Mouse (Mus musculus): ENCODE measurements around the gene Ugcg. TPM values are rescaled to one million over a fixed set of nuclear protein-coding genes. Genes with fewer than 3 reads are reported as not detected.

The Ugcg gene
- polyA plus RNA-seq, 1 experiment from 2014 or later: 12.5 TPM

- WGBS: 82% methylated on average over 7 of the region's 7 CpGs
- H3K9ac ChIP-seq: no peak overlapping the region
- peaks cover 14% of the 10 kb centered on the region; the same call in 1 of the 2 replicates for H3K4me1 ChIP-seq (replicated peaks)
- H3K9me3 ChIP-seq (replicated peaks): no peaks in the 10 kb centered on the region
- H3K27ac ChIP-seq (ENCODE audit: poor library complexity, severe bottlenecking): no peak overlapping the region
- ATAC-seq (ENCODE audit: insufficient number of reproducible peaks, low FRiP score): no peak
- H3K27me3 ChIP-seq (replicated peaks): no peaks in the 10 kb centered on the region
- H3K4me2 ChIP-seq: no peak overlapping the region
- H3K36me3 ChIP-seq: no peaks in the 10 kb centered on the region
- H3K4me3 ChIP-seq: no peak overlapping the region
Observed at GRCm38 (mm10) chr4:59243802-59244493, 54.9 kb downstream of the Ugcg start.

GRCm38 (mm10) chr4:59244791-59245555 is 55.9 kb downstream of the Ugcg start:
- Histone ChIP-seq H3K4me2 (no peak overlapping the region), H3K9me3 (replicated peaks) (no peaks in the 10 kb centered on the region), H3K36me3 (no peaks in the 10 kb centered on the region), H3K27me3 (replicated peaks) (no peaks in the 10 kb centered on the region), H3K9ac (no peak overlapping the region), H3K27ac (ENCODE audit: poor library complexity, severe bottlenecking) (no peak overlapping the region), H3K4me3 (no peak overlapping the region), H3K4me1 (replicated peaks) (0 out of 2 replicates have a peak, but pooled peaks cover 6% of the 10 kb centered on the region)
- ATAC-seq (ENCODE audit: insufficient number of reproducible peaks, low FRiP score): peak; percentile 78
- WGBS: 56% methylated on average over 7 of the region's 7 CpGs

- WGBS: 76% methylated on average over 4 of the region's 4 CpGs
- Histone ChIP-seq H3K4me2 (no peak overlapping the region), H3K27ac (ENCODE audit: poor library complexity, severe bottlenecking) (0 out of 2 replicates have a peak overlapping the region, but pooled peaks have one; percentile 2), H3K27me3 (replicated peaks) (no peaks in the 10 kb centered on the region), H3K4me1 (replicated peaks) (0 out of 2 replicates have a peak, but pooled peaks cover 6% of the 10 kb centered on the region), H3K9ac (no peak overlapping the region), H3K4me3 (no peak overlapping the region), H3K9me3 (replicated peaks) (no peaks in the 10 kb centered on the region), H3K36me3 (no peaks in the 10 kb centered on the region)
- 0 out of 2 replicates have a peak, but pooled peaks have one; percentile 29 for ATAC-seq (ENCODE audit: insufficient number of reproducible peaks, low FRiP score)
Observed at GRCm38 (mm10) chr4:59245776-59246175, 56.7 kb downstream of the Ugcg start.

- no peaks in the 10 kb centered on the region for H3K9me3 ChIP-seq (replicated peaks)
- 19% methylated on average over 1 of the region's 1 CpGs for WGBS
- no peak overlapping the region for H3K4me2 ChIP-seq
- H3K36me3 ChIP-seq: no peaks in the 10 kb centered on the region
- 0 out of 2 replicates have a peak, but pooled peaks cover 6% of the 10 kb centered on the region for H3K4me1 ChIP-seq (replicated peaks)
- ATAC-seq (ENCODE audit: insufficient number of reproducible peaks, low FRiP score): peak; percentile 86
- H3K4me3 ChIP-seq: no peak overlapping the region
- H3K27me3 ChIP-seq (replicated peaks): no peaks in the 10 kb centered on the region
- no peak overlapping the region for H3K9ac ChIP-seq
- no peak overlapping the region for H3K27ac ChIP-seq (ENCODE audit: poor library complexity, severe bottlenecking)
Observed at GRCm38 (mm10) chr4:59247545-59247944, 58.5 kb downstream of the Ugcg start.

- Histone ChIP-seq H3K27me3 (replicated peaks) (no peaks in the 10 kb centered on the region), H3K36me3 (no peaks in the 10 kb centered on the region), H3K9ac (no peak overlapping the region), H3K4me2 (no peak overlapping the region), H3K27ac (ENCODE audit: poor library complexity, severe bottlenecking) (no peak overlapping the region), H3K4me1 (replicated peaks) (peaks cover 10% of the 10 kb centered on the region; the same call in 1 of the 2 replicates), H3K9me3 (replicated peaks) (no peaks in the 10 kb centered on the region), H3K4me3 (no peak overlapping the region)
- ATAC-seq (ENCODE audit: insufficient number of reproducible peaks, low FRiP score): no peak
Observed at GRCm38 (mm10) chr4:59248035-59248434, 59.0 kb downstream of the Ugcg start.

- H3K4me2 ChIP-seq: no peak overlapping the region
- 70% methylated on average over 6 of the region's 6 CpGs for WGBS
- no peak for ATAC-seq (ENCODE audit: insufficient number of reproducible peaks, low FRiP score)
- no peaks in the 10 kb centered on the region for H3K27me3 ChIP-seq (replicated peaks)
- H3K9ac ChIP-seq: no peak overlapping the region
- H3K9me3 ChIP-seq (replicated peaks): no peaks in the 10 kb centered on the region
- H3K4me3 ChIP-seq: no peak overlapping the region
- no peak overlapping the region for H3K27ac ChIP-seq (ENCODE audit: poor library complexity, severe bottlenecking)
- H3K36me3 ChIP-seq: no peaks in the 10 kb centered on the region
- peaks cover 6% of the 10 kb centered on the region; the same call in 1 of the 2 replicates for H3K4me1 ChIP-seq (replicated peaks)
Observed at GRCm38 (mm10) chr4:59252386-59253054, 63.5 kb downstream of the Ugcg start.

GRCm38 (mm10) chr4:59253055-59253434 is 64.0 kb downstream of the Ugcg start:
- Histone ChIP-seq H3K27ac (ENCODE audit: poor library complexity, severe bottlenecking) (no peak overlapping the region), H3K4me3 (no peak overlapping the region), H3K27me3 (replicated peaks) (no peaks in the 10 kb centered on the region), H3K9me3 (replicated peaks) (no peaks in the 10 kb centered on the region), H3K4me2 (no peak overlapping the region), H3K4me1 (replicated peaks) (peaks cover 6% of the 10 kb centered on the region; the same call in 1 of the 2 replicates), H3K36me3 (no peaks in the 10 kb centered on the region), H3K9ac (no peak overlapping the region)
- 52% methylated on average over 5 of the region's 5 CpGs for WGBS
- peak; percentile 78 for ATAC-seq (ENCODE audit: insufficient number of reproducible peaks, low FRiP score)

- Histone ChIP-seq H3K9ac (no peak overlapping the region), H3K4me2 (no peak overlapping the region), H3K27me3 (replicated peaks) (no peaks in the 10 kb centered on the region), H3K4me1 (replicated peaks) (peaks cover 6% of the 10 kb centered on the region; the same call in 1 of the 2 replicates), H3K9me3 (replicated peaks) (no peaks in the 10 kb centered on the region), H3K4me3 (no peak overlapping the region), H3K27ac (ENCODE audit: poor library complexity, severe bottlenecking) (no peak overlapping the region), H3K36me3 (no peaks in the 10 kb centered on the region)
- WGBS: 75% methylated on average over 6 of the region's 6 CpGs
- no peak for ATAC-seq (ENCODE audit: insufficient number of reproducible peaks, low FRiP score)
Observed at GRCm38 (mm10) chr4:59254397-59254796, 65.3 kb downstream of the Ugcg start.

GRCm38 (mm10) chr4:59255988-59256387 is 66.9 kb downstream of the Ugcg start:
- H3K27me3 ChIP-seq (replicated peaks): no peaks in the 10 kb centered on the region
- no peak for ATAC-seq (ENCODE audit: insufficient number of reproducible peaks, low FRiP score)
- no peaks in the 10 kb centered on the region for H3K36me3 ChIP-seq
- no peak overlapping the region for H3K4me2 ChIP-seq
- H3K27ac ChIP-seq (ENCODE audit: poor library complexity, severe bottlenecking): no peak overlapping the region
- H3K9ac ChIP-seq: no peak overlapping the region
- WGBS: 68% methylated on average over 5 of the region's 5 CpGs
- H3K4me3 ChIP-seq: no peak overlapping the region
- H3K9me3 ChIP-seq (replicated peaks): no peaks in the 10 kb centered on the region
- H3K4me1 ChIP-seq (replicated peaks): peaks cover 6% of the 10 kb centered on the region; the same call in 1 of the 2 replicates

GRCm38 (mm10) chr4:59257866-59258265 is 68.8 kb downstream of the Ugcg start:
- Histone ChIP-seq H3K4me3 (no peak overlapping the region), H3K36me3 (no peaks in the 10 kb centered on the region), H3K9me3 (replicated peaks) (no peaks in the 10 kb centered on the region), H3K4me2 (no peak overlapping the region), H3K4me1 (replicated peaks) (peaks cover 3% of the 10 kb centered on the region; the same call in 1 of the 2 replicates), H3K27me3 (replicated peaks) (no peaks in the 10 kb centered on the region), H3K9ac (no peak overlapping the region), H3K27ac (ENCODE audit: poor library complexity, severe bottlenecking) (no peak overlapping the region)
- 49% methylated on average over 3 of the region's 3 CpGs for WGBS
- no peak for ATAC-seq (ENCODE audit: insufficient number of reproducible peaks, low FRiP score)

GRCm38 (mm10) chr4:59258771-59259170 is 69.7 kb downstream of the Ugcg start:
- WGBS: 76% methylated on average over 2 of the region's 2 CpGs
- no peak for ATAC-seq (ENCODE audit: insufficient number of reproducible peaks, low FRiP score)

More at GRCm38 (mm10) chr4:59258771-59259170, 69.7 kb downstream of the Ugcg start:
- H3K36me3 ChIP-seq: no peaks in the 10 kb centered on the region
- no peak overlapping the region for H3K9ac ChIP-seq
- H3K9me3 ChIP-seq (replicated peaks): no peaks in the 10 kb centered on the region
- no peak overlapping the region for H3K4me2 ChIP-seq
- no peaks in the 10 kb centered on the region for H3K4me1 ChIP-seq (replicated peaks)
- H3K27me3 ChIP-seq (replicated peaks): no peaks in the 10 kb centered on the region
- H3K27ac ChIP-seq (ENCODE audit: poor library complexity, severe bottlenecking): no peak overlapping the region
- H3K4me3 ChIP-seq: no peak overlapping the region

Measured in heart, embryonic 12.5 days (tissue).